Mouse (Mus musculus) stomach, embryonic 15.5 days (tissue): ENCODE data around the gene Rbl1. TPM values are rescaled to one million over a fixed set of nuclear protein-coding genes. Genes with fewer than 3 reads are reported as not detected.

Experiments
- ATAC-seq: fragments of 200-750 bp; cut with Nextera tagmentation; 2 replicates; pipeline ENCODE4 v1.8.0; 2017; ENCODE audit warnings: low read depth, moderate number of reproducible peaks, moderate TSS enrichment; ENCODE audit not compliant: insufficient read depth, low FRiP score
- H3K27ac ChIP-seq: fragments of 300-500 bp; sonication (generic); 2 replicates; pipeline ENCODE4 v1.5.1; 2015; ENCODE audit warnings: mild to moderate bottlenecking, inconsistent platforms
- H3K27me3 ChIP-seq: fragments of 300-500 bp; sonication (generic); replicated peaks from 2 replicates; pipeline ENCODE4 v1.6.1; 2015; ENCODE audit warnings: inconsistent platforms
- H3K36me3 ChIP-seq: fragments of 300-500 bp; sonication (generic); 2 replicates; pipeline ENCODE4 v1.6.1; 2015; ENCODE audit warnings: inconsistent platforms
- H3K4me1 ChIP-seq: fragments of 300-500 bp; sonication (generic); 2 replicates; pipeline ENCODE4 v1.6.1; 2015; ENCODE audit warnings: inconsistent platforms
- H3K4me2 ChIP-seq: fragments of 300-500 bp; sonication (generic); 2 replicates; pipeline ENCODE4 v1.6.1; 2015; ENCODE audit warnings: mild to moderate bottlenecking, inconsistent platforms
- H3K4me3 ChIP-seq: fragments of 300-500 bp; sonication (generic); replicated peaks from 2 replicates; pipeline ENCODE4 v1.5.1; 2015; ENCODE audit warnings: inconsistent platforms
- H3K9ac ChIP-seq: fragments of 300-500 bp; sonication (generic); 2 replicates; pipeline ENCODE4 v1.6.1; 2015; ENCODE audit warnings: inconsistent platforms
- H3K9me3 ChIP-seq: fragments of 300-500 bp; sonication (generic); 2 replicates; pipeline ENCODE4 v1.6.1; 2016; ENCODE audit warnings: inconsistent platforms
- WGBS: fragments of 180-500 bp; shearing (Covaris S2); methylation state at CpG from one replicate; pipeline ENCODE4 v1.1.7; 2015; 5-methylcytosine and 5-hydroxymethylcytosine counted together
- polyA plus RNA-seq: library from polyadenylated mRNA; unstranded; fragments of >200 nt; fragmentation: Nextera tagmentation; extraction: Ambion mirVana; gene quantifications from 2 replicates; pipeline ENCODE4 v1.2.1, GENCODE M21; 2015

The Rbl1 gene
- polyA plus RNA-seq, 1 experiment from 2014 or later, result 22.3 TPM

DNA sequence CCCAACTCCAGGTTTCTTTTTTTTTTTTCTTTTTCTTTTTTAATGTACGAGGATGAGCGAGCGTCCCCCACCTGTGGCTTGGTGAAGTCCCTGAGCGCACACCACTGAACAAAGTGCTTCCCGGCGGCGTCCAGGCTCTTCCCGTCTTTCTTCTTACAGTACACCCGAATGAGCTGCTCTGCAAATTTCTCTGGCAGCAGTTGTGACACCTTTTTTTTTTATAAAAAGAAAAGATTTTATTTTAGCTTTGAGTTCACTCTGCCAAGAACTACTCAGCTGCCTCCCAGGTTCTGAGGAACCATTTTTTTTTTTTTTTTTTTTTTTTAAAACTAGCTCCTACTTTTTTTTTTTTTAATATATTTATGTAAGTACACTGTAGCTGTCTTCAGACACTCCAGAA is 102.7 kb downstream of the Rbl1 start:
- ATAC-seq, result no peak
- Histone ChIP-seq H3K27me3 (no peaks in the 10 kb centered on the region), H3K4me1 (no peaks in the 10 kb centered on the region), H3K36me3 (peaks cover 28% of the 10 kb centered on the region), H3K27ac (no peak overlapping the region), H3K9ac (no peak overlapping the region), H3K9me3 (no peaks in the 10 kb centered on the region), H3K4me3 (no peak overlapping the region), H3K4me2 (no peak overlapping the region)
- 95% methylated on average over 9 of the region's 9 CpGs for WGBS

DNA sequence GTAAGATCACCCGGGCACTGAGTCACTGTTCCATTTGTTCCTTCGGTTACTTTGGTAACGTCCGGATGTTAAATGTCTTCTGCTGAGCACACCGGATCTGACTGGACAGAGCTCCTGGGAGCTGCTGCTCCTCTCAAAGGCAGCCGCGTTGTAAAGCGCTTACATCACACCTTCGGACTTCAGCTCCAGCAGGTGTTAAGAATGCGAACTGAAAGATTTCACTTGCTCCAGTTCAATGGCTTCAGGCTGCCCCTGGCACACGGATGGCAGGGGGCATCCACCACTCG is 104.1 kb downstream of the Rbl1 start:
- peaks cover 28% of the 10 kb centered on the region for H3K36me3 ChIP-seq
- H3K9me3 ChIP-seq, result no peaks in the 10 kb centered on the region
- no peak overlapping the region for H3K4me3 ChIP-seq
- WGBS, result 82% methylated on average over 12 of the region's 12 CpGs
- H3K27me3 ChIP-seq, result no peaks in the 10 kb centered on the region
- H3K4me2 ChIP-seq, result no peak overlapping the region
- no peaks in the 10 kb centered on the region for H3K4me1 ChIP-seq
- no peak overlapping the region for H3K9ac ChIP-seq
- H3K27ac ChIP-seq, result no peak overlapping the region
- ATAC-seq, result no peak

DNA sequence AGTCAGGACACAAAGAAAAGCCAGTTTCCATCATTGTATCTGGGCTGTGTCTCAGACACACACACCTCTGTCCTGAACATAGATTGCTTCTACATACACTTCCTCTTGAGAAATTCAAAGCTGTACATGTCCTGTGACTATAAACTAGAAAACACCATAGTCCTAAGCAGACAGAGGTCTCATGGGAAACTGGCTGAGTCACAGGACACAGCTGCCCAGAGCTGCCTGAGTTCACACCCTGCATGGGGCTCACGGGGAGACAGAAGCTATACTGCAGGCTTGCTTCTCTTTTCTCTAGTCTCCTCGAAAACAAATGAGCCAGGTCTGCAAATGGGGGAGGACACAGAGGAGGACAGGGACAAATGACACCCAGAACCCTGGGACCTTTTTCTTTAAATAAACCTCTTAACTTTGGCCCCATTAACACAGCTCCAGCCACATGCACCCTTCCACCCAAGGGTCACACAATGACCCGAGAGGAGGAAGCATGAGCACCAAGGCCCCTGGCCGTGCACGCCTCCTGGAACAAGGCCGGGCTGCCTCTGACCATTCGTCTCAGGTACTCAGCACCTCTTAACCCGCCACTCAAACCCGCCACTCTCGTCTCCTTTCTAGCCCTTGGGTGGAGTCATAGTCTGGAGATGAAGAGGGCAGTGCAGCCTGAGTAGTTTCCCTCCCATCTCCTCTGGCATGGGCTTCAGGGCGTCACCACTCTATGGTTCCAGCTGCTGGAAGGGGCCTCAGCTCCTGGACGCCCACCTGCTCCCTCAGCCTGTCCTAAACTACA is 104.6 kb downstream of the Rbl1 start:
- no peaks in the 10 kb centered on the region for H3K9me3 ChIP-seq
- H3K4me1 ChIP-seq, result no peaks in the 10 kb centered on the region
- no peak overlapping the region for H3K27ac ChIP-seq
- no peak overlapping the region for H3K9ac ChIP-seq
- H3K36me3 ChIP-seq, result peaks cover 25% of the 10 kb centered on the region
- H3K4me3 ChIP-seq, result no peak overlapping the region
- no peak overlapping the region for H3K4me2 ChIP-seq
- no peaks in the 10 kb centered on the region for H3K27me3 ChIP-seq
- 70% methylated on average over 12 of the region's 12 CpGs for WGBS
- no peak for ATAC-seq

Other genes with a start within 250 kb of the Rbl1 start
- 39.5 and 44.0 TPM in 2 replicates for gene Ndrg3, start 212.5 kb downstream of the Rbl1 start, polyA plus RNA-seq
- 27.3 and 29.6 TPM in 2 replicates for gene Dsn1, start 197.4 kb downstream of the Rbl1 start, polyA plus RNA-seq
- 3.6 and 4.2 TPM in 2 replicates for gene Soga1, start 125.3 kb downstream of the Rbl1 start, polyA plus RNA-seq
- not detected in 2 replicates for gene Tldc2, start 117.5 kb downstream of the Rbl1 start, polyA plus RNA-seq
- 27.1 and 28.9 TPM in 2 replicates for gene Samhd1, start 69.3 kb downstream of the Rbl1 start, polyA plus RNA-seq
- gene Rpn2, start 74.5 kb upstream of the Rbl1 start, polyA plus RNA-seq, result 308 and 346 TPM in 2 replicates
- gene Mroh8, start 75.0 kb upstream of the Rbl1 start, polyA plus RNA-seq, result 0.63 and 0.76 TPM in 2 replicates
- 0.49 TPM in 1 of 2 replicates, not detected in the other for gene Ghrh, start 143.0 kb upstream of the Rbl1 start, polyA plus RNA-seq
- gene Manbal, start 163.1 kb upstream of the Rbl1 start, polyA plus RNA-seq, result 68.3 and 78.5 TPM in 2 replicates
- gene Src, start 213.9 kb upstream of the Rbl1 start, polyA plus RNA-seq, result 18.2 and 18.4 TPM in 2 replicates